In the genomic region with DNA sequence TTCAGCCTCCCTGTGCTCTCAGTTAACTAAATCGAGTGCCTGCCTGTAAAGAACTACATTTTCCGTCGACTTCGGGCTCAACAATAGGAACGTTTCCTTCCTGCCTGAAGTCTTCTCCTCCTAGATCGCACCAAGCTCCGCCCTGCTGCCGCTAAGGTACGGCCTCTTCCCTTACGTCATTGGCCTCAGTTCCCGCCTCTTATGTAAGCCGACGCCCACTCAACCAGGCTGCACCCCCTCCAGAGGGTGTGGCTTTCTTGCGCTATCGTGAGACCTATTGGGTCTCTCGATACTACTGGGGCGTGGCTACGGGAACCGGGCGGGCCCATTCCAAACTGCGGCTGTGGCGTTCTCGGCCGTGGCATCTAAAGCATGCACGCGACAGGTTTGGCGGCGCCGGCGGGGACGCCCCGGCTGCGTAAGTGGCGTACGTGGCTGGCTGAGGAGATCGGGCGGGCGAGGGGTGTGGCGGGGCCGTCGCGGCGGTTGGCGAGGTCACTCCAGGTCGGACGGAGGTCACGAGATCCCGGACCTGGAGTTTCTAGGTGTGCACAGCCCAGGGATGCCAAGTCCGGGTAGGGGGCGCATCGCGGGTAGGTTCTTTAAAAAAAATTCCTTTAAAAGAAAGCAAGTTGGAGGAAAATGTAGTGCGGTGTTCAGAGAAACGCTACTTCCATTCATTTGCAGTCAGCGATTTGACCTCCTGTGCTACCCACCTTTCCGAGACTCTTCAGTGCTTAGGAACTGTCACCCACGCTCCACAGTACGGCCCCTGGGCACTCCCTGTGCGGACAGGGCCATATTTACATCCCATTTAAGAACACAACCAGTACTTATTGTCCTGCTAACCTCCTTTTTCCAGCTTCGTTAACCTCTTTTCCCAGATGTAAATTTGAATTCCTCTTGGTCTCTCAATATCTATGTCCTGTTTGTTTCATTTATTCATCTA, we compare ENCODE assay signal across 8 mouse cellular contexts. TPM values are rescaled to one million over a fixed set of nuclear protein-coding genes. Genes with fewer than 3 reads are reported as not detected.
DNase-seq lines count a peak whose midpoint lies in the region; ATAC-seq and TF ChIP-seq lines count a peak whose summit lies in the region.

A gene (plus strand): TSS at position 311 of the 949 bp plus-strand sequence.

- peaks cover 6% of the 10 kb centered on the region for H3K27me3 ChIP-seq in E14TG2a.4 (ENCODE audit: insufficient read depth, low read length)
- peaks cover 12% of the 10 kb centered on the region for H3K27me3 ChIP-seq in forebrain, embryonic 12.5 days
- no peaks in the 10 kb centered on the region for H3K27me3 ChIP-seq in heart, postnatal 0 days (ENCODE audit: control insufficient read depth, insufficient read depth, low read length)
- no peaks in the 10 kb centered on the region; the same call in 1 of the 2 replicates for H3K27me3 ChIP-seq in liver, embryonic 16.5 days (ENCODE audit: control insufficient read depth, insufficient read depth, low read depth, low read length)
- H3K27me3 ChIP-seq in neural tube, embryonic 13.5 days: peaks cover 8% of the 10 kb centered on the region
- no peaks in the 10 kb centered on the region for H3K27me3 ChIP-seq in testis, adult 2 months (ENCODE audit: control insufficient read depth, insufficient read depth, low read length)

- DNase-seq in c-Kit-positive CD71-positive TER-119-positive erythroid progenitor cells, embryonic 14.5 days (ENCODE audit: low spot score): peak; percentile 99
- DNase-seq in heart, postnatal 0 days (ENCODE audit: low spot score): peak; percentile 99
- DNase-seq in kidney, postnatal 4 days: peak; percentile 98 to 99

- H3K9ac ChIP-seq in forebrain, embryonic 12.5 days: peak within 1 kb of the TSS; percentile 68
- H3K9ac ChIP-seq in heart, postnatal 0 days (replicated peaks; ENCODE audit: low read depth, low read length): peak within 1 kb of the TSS; percentile 50
- peak within 1 kb of the TSS; percentile 69 for H3K9ac ChIP-seq in liver, embryonic 16.5 days (ENCODE audit: low read depth, low read length)
- H3K9ac ChIP-seq in neural tube, embryonic 13.5 days: peak within 1 kb of the TSS; percentile 71

- H3K4me3 ChIP-seq in E14TG2a.4 (replicated peaks; ENCODE audit: low read length): peak within 1 kb of the TSS; percentile 88
- peak within 1 kb of the TSS; percentile 67 for H3K4me3 ChIP-seq in forebrain, embryonic 12.5 days (replicated peaks)
- peak within 1 kb of the TSS; percentile 54 for H3K4me3 ChIP-seq in heart, postnatal 0 days (ENCODE audit: low read depth, low read length)
- H3K4me3 ChIP-seq in liver, embryonic 16.5 days (ENCODE audit: low read depth, low read length): peak within 1 kb of the TSS; percentile 77
- H3K4me3 ChIP-seq in neural tube, embryonic 13.5 days: peak within 1 kb of the TSS; percentile 55
- peak within 1 kb of the TSS; percentile 97 for H3K4me3 ChIP-seq in testis, adult 2 months (ENCODE audit: control insufficient read depth, low read depth, low read length)

- H3K27ac ChIP-seq in forebrain, embryonic 12.5 days: peak within 1 kb of the TSS; percentile 88
- peak within 1 kb of the TSS; percentile 91 for H3K27ac ChIP-seq in heart, postnatal 0 days (ENCODE audit: low read depth)
- H3K27ac ChIP-seq in liver, embryonic 16.5 days (ENCODE audit: low read length): peak within 1 kb of the TSS; percentile 87
- peak within 1 kb of the TSS; percentile 88 for H3K27ac ChIP-seq in neural tube, embryonic 13.5 days (replicated peaks)
- H3K27ac ChIP-seq in testis, adult 2 months (ENCODE audit: control insufficient read depth, insufficient read depth, low read depth, low read length): peak within 1 kb of the TSS; percentile 81

- peak within 1 kb of the TSS; percentile 84 for H3K4me2 ChIP-seq in forebrain, embryonic 12.5 days
- H3K4me2 ChIP-seq in heart, postnatal 0 days (ENCODE audit: low read depth, low read length): peak within 1 kb of the TSS; percentile 72
- H3K4me2 ChIP-seq in liver, embryonic 16.5 days (ENCODE audit: low read depth, low read length): peak within 1 kb of the TSS; percentile 92
- peak within 1 kb of the TSS; percentile 69 for H3K4me2 ChIP-seq in neural tube, embryonic 13.5 days

- H3K9me3 ChIP-seq in E14TG2a.4 (ENCODE audit: low read length): no peaks in the 10 kb centered on the region
- H3K9me3 ChIP-seq in forebrain, embryonic 12.5 days: no peaks in the 10 kb centered on the region
- H3K9me3 ChIP-seq in heart, postnatal 0 days (replicated peaks; ENCODE audit: control insufficient read depth, low read length): no peaks in the 10 kb centered on the region
- H3K9me3 ChIP-seq in liver, embryonic 16.5 days (replicated peaks; ENCODE audit: control insufficient read depth, low read length): no peaks in the 10 kb centered on the region
- no peaks in the 10 kb centered on the region for H3K9me3 ChIP-seq in neural tube, embryonic 13.5 days

- H3K4me1 ChIP-seq in E14TG2a.4 (replicated peaks; ENCODE audit: low read depth, low read length): peaks cover 50% of the 10 kb centered on the region
- H3K4me1 ChIP-seq in forebrain, embryonic 12.5 days: peaks cover 12% of the 10 kb centered on the region
- H3K4me1 ChIP-seq in heart, postnatal 0 days (ENCODE audit: control insufficient read depth, insufficient read depth): peaks cover 11% of the 10 kb centered on the region
- H3K4me1 ChIP-seq in liver, embryonic 16.5 days (ENCODE audit: control insufficient read depth, low read depth, low read length): peaks cover 15% of the 10 kb centered on the region
- H3K4me1 ChIP-seq in neural tube, embryonic 13.5 days (replicated peaks): peaks cover 14% of the 10 kb centered on the region
- H3K4me1 ChIP-seq in testis, adult 2 months (ENCODE audit: control insufficient read depth, insufficient read depth, low read length): peaks cover 6% of the 10 kb centered on the region

- no peak for TF ChIP-seq CTCF in E14TG2a.4 (conservative IDR thresholded peaks at IDR 0.05; ENCODE audit: low read length)
- TF ChIP-seq CTCF in heart, postnatal 0 days (IDR thresholded peaks at IDR 0.05; ENCODE audit: low read depth): 0 out of 2 replicates have a peak, but pooled peaks have one; percentile 18
- 0 out of 2 replicates have a peak, but pooled peaks have one; percentile 6 for TF ChIP-seq CTCF in testis, adult 2 months (IDR thresholded peaks at IDR 0.05; ENCODE audit: control insufficient read depth, insufficient read depth, insufficient replicate concordance, low read depth, low read length)

- TF ChIP-seq POLR2A in testis, adult 2 months (IDR thresholded peaks at IDR 0.05; ENCODE audit: control insufficient read depth, low read depth, low read length): peak; percentile 77

- under 1% methylated on average over 60 of the region's 60 CpGs for WGBS in forebrain, embryonic 12.5 days
- WGBS in heart, postnatal 0 days: under 1% methylated on average over 60 of the region's 60 CpGs
- under 1% methylated on average over 60 of the region's 60 CpGs for WGBS in liver, embryonic 16.5 days (ENCODE audit: insufficient replicate concordance)
- WGBS in neural tube, embryonic 13.5 days: under 1% methylated on average over 60 of the region's 60 CpGs

- peaks cover 24% of the 10 kb centered on the region for H3K36me3 ChIP-seq in E14TG2a.4 (ENCODE audit: insufficient read depth, low read length)
- H3K36me3 ChIP-seq in forebrain, embryonic 12.5 days (replicated peaks): 0 out of 2 replicates have a peak, but pooled peaks cover 4% of the 10 kb centered on the region
- H3K36me3 ChIP-seq in heart, postnatal 0 days (replicated peaks; ENCODE audit: control insufficient read depth, insufficient read depth, low read length): no peaks in the 10 kb centered on the region
- no peaks in the 10 kb centered on the region for H3K36me3 ChIP-seq in liver, embryonic 16.5 days (ENCODE audit: control insufficient read depth, insufficient read depth)
- no peaks in the 10 kb centered on the region for H3K36me3 ChIP-seq in neural tube, embryonic 13.5 days
- no peaks in the 10 kb centered on the region for H3K36me3 ChIP-seq in testis, adult 2 months (ENCODE audit: control insufficient read depth, insufficient read depth, low read length)

- peak; percentile 98 for TF ChIP-seq EP300 in heart, postnatal 0 days (IDR thresholded peaks at IDR 0.05; ENCODE audit: low read depth)

- ATAC-seq in forebrain, embryonic 12.5 days (ENCODE audit: low FRiP score): peak; percentile 98
- peak; percentile 95 for ATAC-seq in heart, postnatal 0 days (ENCODE audit: insufficient read depth, low read depth)
- peak; percentile 98 for ATAC-seq in liver, embryonic 16.5 days (ENCODE audit: low read depth)
- peak; percentile 98 for ATAC-seq in neural tube, embryonic 13.5 days (ENCODE audit: low read depth)

RNA-seq across cellular contexts. Expression of the gene that starts here (rescaled TPM):
- 70.3 and 73.8 TPM in 2 replicates for polyA plus RNA-seq in forebrain, embryonic 12.5 days (2016; fragmentation: Nextera tagmentation; extraction: Ambion mirVana)
- total RNA-seq in heart, postnatal 0 days (2014; rRNA removed; ENCODE audit: low replicate concordance): 174 and 194 TPM in 2 replicates
- 121 and 125 TPM in 2 replicates for polyA plus RNA-seq in heart, postnatal 0 days (2015; fragmentation: Nextera tagmentation; extraction: Ambion mirVana)
- 40.3 and 43.0 TPM in 2 replicates for polyA plus RNA-seq in liver, embryonic 16.5 days (2015; fragmentation: Nextera tagmentation; extraction: Ambion mirVana)
- 75.6 and 90.6 TPM in 2 replicates for polyA plus RNA-seq in neural tube, embryonic 13.5 days (2015; fragmentation: Nextera tagmentation; extraction: Ambion mirVana)
- polyA plus RNA-seq in testis, adult 2 months (2012; rRNA removed): 321 and 371 TPM in 2 replicates

Comparison
In these comparisons a context has a peak if more than half of its experiments do, and no peak if none do; other contexts are left out.
1. Peak in every context shown above with its lines: DNase-seq, ATAC-seq, H3K4me3 ChIP-seq and H3K27ac ChIP-seq.